Mouse (Mus musculus) embryonic facial prominence, embryonic 10.5 days (tissue): ENCODE measurements around the gene Cited2. TPM values are rescaled to one million over a fixed set of nuclear protein-coding genes. Genes with fewer than 3 reads are reported as not detected.

Source experiments
- DNase-seq: peaks from one replicate; pipeline ENCODE4 v3.0.0-alpha.2; 2017; ENCODE audit warnings: low spot score
- H3K27ac ChIP-seq: fragments of 300-500 bp; sonication (generic); replicated peaks from 2 replicates; pipeline ENCODE4 v1.5.1; 2016; ENCODE audit warnings: mild to moderate bottlenecking
- H3K27me3 ChIP-seq: fragments of 300-500 bp; sonication (generic); replicated peaks from 2 replicates; pipeline ENCODE4 v1.6.1; 2016; ENCODE audit warnings: low read depth, mild to moderate bottlenecking; ENCODE audit not compliant: poor library complexity, severe bottlenecking
- H3K36me3 ChIP-seq: fragments of 300-500 bp; sonication (generic); replicated peaks from 2 replicates; pipeline ENCODE4 v1.6.1; 2016; ENCODE audit warnings: mild to moderate bottlenecking, moderate library complexity
- H3K4me1 ChIP-seq: fragments of 300-500 bp; sonication (generic); 2 replicates; pipeline ENCODE4 v1.6.1; 2016
- H3K4me3 ChIP-seq: fragments of 300-500 bp; sonication (generic); 2 replicates; pipeline ENCODE4 v1.5.1; 2016; ENCODE audit warnings: mild to moderate bottlenecking, moderate library complexity
- H3K9me3 ChIP-seq: fragments of 300-500 bp; sonication (generic); 2 replicates; pipeline ENCODE4 v1.6.1; 2016; ENCODE audit warnings: mild to moderate bottlenecking
- WGBS: fragments of 180-500 bp; shearing (Covaris S2); methylation state at CpG from one replicate; pipeline ENCODE4 v1.1.7; 2016; 5-methylcytosine and 5-hydroxymethylcytosine counted together
- polyA plus RNA-seq: library from polyadenylated mRNA; unstranded; fragments of >200 nt; fragmentation: Nextera tagmentation; extraction: Ambion mirVana; gene quantifications from 2 replicates; pipeline ENCODE4 v1.2.1, GENCODE M21; 2016

Gene Cited2
- polyA plus RNA-seq, 1 experiment from 2014 or later: 43.6 TPM

DNA sequence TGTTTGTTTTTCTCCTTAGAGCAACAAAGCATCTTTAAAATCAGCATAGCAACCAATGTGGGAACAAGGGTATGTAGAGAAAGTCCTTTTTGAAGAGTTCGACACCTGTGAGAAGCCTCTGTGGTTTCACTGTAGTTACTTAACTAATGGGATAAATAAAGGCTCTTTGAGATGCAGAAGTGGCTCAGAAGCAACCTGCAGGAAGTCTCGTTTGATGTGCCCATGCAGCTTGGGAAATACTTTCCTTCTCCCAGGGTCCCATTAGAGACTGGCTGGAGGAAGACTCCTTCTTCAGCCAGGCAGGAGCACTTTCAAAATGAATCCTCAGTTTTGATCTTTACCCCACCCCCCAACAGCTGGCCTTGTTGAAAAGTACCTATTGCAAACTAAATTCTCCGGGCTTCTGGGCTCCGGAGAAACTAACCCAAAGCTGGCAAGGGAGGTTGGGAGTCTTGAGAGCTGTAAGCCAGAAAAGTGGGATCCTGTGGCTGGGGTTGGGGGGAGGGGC is 17.5 kb upstream of the Cited2 start:
- 18% methylated on average over 4 of the region's 4 CpGs for WGBS
- Histone ChIP-seq H3K4me3 (no peak overlapping the region), H3K27ac (no peak overlapping the region), H3K9me3 (no peaks in the 10 kb centered on the region), H3K36me3 (no peaks in the 10 kb centered on the region), H3K27me3 (no peaks in the 10 kb centered on the region), H3K4me1 (peaks cover 7% of the 10 kb centered on the region; the same call in 1 of the 2 replicates)
- DNase-seq: no peak

GRCm38 (mm10) chr10:17710753-17711152 is 12.3 kb upstream of the Cited2 start:
- WGBS: 85% methylated on average over 3 of the region's 3 CpGs

DNA sequence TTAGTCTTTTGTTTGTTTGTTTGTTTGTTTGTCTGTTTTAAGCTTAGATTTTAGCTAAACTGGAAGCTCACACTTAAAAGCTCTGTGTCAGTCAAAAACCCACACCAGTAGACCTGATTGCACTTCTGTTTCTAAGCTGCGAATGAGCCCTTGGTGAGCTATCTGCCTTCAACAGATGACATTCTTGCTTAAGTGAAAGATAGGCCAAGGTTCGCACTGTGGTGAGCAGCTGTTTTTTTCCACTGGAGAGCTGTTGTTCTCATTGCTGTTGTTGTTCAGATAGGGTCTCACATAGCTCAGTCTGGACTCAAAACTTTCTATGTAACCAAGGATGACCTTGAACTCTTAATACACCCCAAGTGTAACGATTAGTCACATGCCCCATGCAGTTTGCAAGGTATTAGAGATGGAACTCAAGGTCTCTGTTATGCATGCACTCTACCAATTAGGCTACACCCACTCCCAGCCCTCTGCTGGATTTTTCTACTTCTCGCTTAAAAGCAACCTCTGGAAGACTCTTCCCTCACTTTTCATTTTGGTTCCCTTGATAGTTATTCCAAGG is 3.9 kb upstream of the Cited2 start:
- H3K27me3 ChIP-seq: no peaks in the 10 kb centered on the region
- no peak for DNase-seq
- H3K4me1 ChIP-seq: 0 out of 2 replicates have a peak, but pooled peaks cover 6% of the 10 kb centered on the region
- 83% methylated on average over 4 of the region's 4 CpGs for WGBS
- H3K4me3 ChIP-seq: no peak overlapping the region
- no peak overlapping the region for H3K27ac ChIP-seq
- no peaks in the 10 kb centered on the region for H3K9me3 ChIP-seq
- H3K36me3 ChIP-seq: peaks cover 3% of the 10 kb centered on the region

More at GRCm38 (mm10) chr10:17710753-17711152, 12.3 kb upstream of the Cited2 start:
- no peak overlapping the region for H3K27ac ChIP-seq
- H3K27me3 ChIP-seq: no peaks in the 10 kb centered on the region
- peaks cover 2% of the 10 kb centered on the region; the same call in 1 of the 2 replicates for H3K4me1 ChIP-seq
- H3K9me3 ChIP-seq: no peaks in the 10 kb centered on the region
- H3K4me3 ChIP-seq: no peak overlapping the region
- H3K36me3 ChIP-seq: no peaks in the 10 kb centered on the region
- no peak for DNase-seq

- WGBS: 96% methylated on average over 5 of the region's 5 CpGs
- Histone ChIP-seq H3K36me3 (peaks cover 7% of the 10 kb centered on the region), H3K4me3 (no peak overlapping the region), H3K9me3 (no peaks in the 10 kb centered on the region), H3K27ac (no peak overlapping the region), H3K27me3 (no peaks in the 10 kb centered on the region), H3K4me1 (0 out of 2 replicates have a peak, but pooled peaks cover 6% of the 10 kb centered on the region)
- no peak for DNase-seq
Observed at GRCm38 (mm10) chr10:17719646-17720045, 3.4 kb upstream of the Cited2 start.

GRCm38 (mm10) chr10:17720891-17721601 is 2.0 kb upstream of the Cited2 start:
- H3K27ac ChIP-seq: peak overlapping the region; percentile 94
- peaks cover 7% of the 10 kb centered on the region for H3K36me3 ChIP-seq
- 81% methylated on average over 8 of the region's 8 CpGs for WGBS
- H3K4me1 ChIP-seq: peaks cover 16% of the 10 kb centered on the region
- DNase-seq: no peak
- no peaks in the 10 kb centered on the region for H3K27me3 ChIP-seq
- H3K4me3 ChIP-seq: peak overlapping the region; percentile 76
- H3K9me3 ChIP-seq: no peaks in the 10 kb centered on the region

- Histone ChIP-seq H3K27me3 (no peaks in the 10 kb centered on the region), H3K4me1 (peaks cover 22% of the 10 kb centered on the region), H3K36me3 (peaks cover 7% of the 10 kb centered on the region), H3K27ac (peak overlapping the region; percentile 94), H3K9me3 (no peaks in the 10 kb centered on the region), H3K4me3 (peak overlapping the region; percentile 76)
- peak; percentile 59 for DNase-seq
- under 1% methylated on average over 21 of the region's 21 CpGs for WGBS
Observed at GRCm38 (mm10) chr10:17721602-17722121, 1.4 kb upstream of the Cited2 start.

DNA sequence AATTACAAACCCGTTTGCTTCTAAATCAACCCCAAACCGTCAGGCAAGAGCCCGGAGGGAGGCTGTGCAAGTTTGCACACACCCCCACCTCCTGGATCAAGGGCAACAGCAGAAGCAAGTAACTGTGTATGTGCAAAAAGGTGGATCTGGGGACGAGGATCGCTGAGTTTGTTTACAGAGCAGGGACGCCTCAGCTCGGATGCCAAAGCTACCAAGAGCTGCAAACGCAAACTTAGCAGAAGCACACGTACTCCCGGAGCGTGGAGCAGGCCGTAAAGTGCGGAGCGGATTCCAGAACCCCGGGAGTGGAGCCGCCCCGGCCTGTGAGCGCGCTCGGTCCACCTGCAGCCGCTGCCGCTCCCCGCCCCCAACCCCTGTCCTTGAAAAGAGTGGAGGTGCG is 860 bp upstream of the Cited2 start:
- Histone ChIP-seq H3K27ac (peak overlapping the region; percentile 94), H3K4me3 (peak overlapping the region; percentile 76), H3K4me1 (peaks cover 27% of the 10 kb centered on the region), H3K36me3 (peaks cover 7% of the 10 kb centered on the region), H3K9me3 (no peaks in the 10 kb centered on the region), H3K27me3 (no peaks in the 10 kb centered on the region)
- DNase-seq: peak; percentile 94
- under 1% methylated on average over 24 of the region's 24 CpGs for WGBS

DNA sequence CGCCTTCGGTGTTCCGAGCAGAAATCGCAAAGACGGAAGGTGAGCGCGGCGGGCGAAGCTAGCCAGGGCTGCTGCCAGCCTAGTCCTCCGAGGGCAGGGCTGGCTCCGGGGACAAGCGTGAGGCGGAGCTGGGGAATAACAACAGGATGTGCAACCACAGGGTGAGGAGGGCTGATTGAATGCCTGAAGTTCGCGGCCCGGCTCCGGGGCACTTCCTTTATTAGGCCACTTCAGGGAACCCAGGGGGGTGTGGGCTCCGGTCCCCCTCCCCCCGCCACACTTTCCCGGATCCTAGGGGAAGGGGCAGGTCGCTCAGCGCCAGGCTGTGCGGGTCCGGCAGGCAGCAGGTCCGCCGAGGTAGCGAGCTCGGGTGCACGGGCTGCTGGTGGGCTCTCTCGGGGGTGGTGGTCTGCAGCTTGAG is 413 bp downstream of the Cited2 start:
- Histone ChIP-seq H3K27ac (peak overlapping the region; percentile 94), H3K4me3 (peak overlapping the region; percentile 76), H3K9me3 (no peaks in the 10 kb centered on the region), H3K36me3 (peaks cover 7% of the 10 kb centered on the region), H3K4me1 (peaks cover 37% of the 10 kb centered on the region), H3K27me3 (no peaks in the 10 kb centered on the region)
- 0% methylated on average over 30 of the region's 30 CpGs for WGBS
- DNase-seq: no peak

- peak overlapping the region; percentile 94 for H3K27ac ChIP-seq
- peak overlapping the region; percentile 76 for H3K4me3 ChIP-seq
- peaks cover 7% of the 10 kb centered on the region for H3K36me3 ChIP-seq
- peak; percentile 69 for DNase-seq
- H3K9me3 ChIP-seq: no peaks in the 10 kb centered on the region
- under 1% methylated on average over 65 of the region's 65 CpGs for whole genome bisulfite sequencing
- H3K27me3 ChIP-seq: no peaks in the 10 kb centered on the region
- H3K4me1 ChIP-seq: peaks cover 44% of the 10 kb centered on the region
Observed at GRCm38 (mm10) chr10:17723871-17724741, 1.1 kb downstream of the Cited2 start.

- DNase-seq: no peak
- H3K27ac ChIP-seq: no peak overlapping the region; the same call in 1 of the 2 replicates
- WGBS: 17% methylated on average over 8 of the region's 8 CpGs
Observed at GRCm38 (mm10) chr10:17725037-17725584, 2.1 kb downstream of the Cited2 start.

GRCm38 (mm10) chr10:17725644-17726372 is 2.8 kb downstream of the Cited2 start:
- Histone ChIP-seq H3K4me1 (peaks cover 51% of the 10 kb centered on the region), H3K27me3 (no peaks in the 10 kb centered on the region), H3K9me3 (no peaks in the 10 kb centered on the region), H3K4me3 (peak overlapping the region; percentile 76), H3K36me3 (peaks cover 7% of the 10 kb centered on the region), H3K27ac (peak overlapping the region; percentile 27; the same call in 1 of the 2 replicates)
- no peak for DNase-seq
- 34% methylated on average over 7 of the region's 7 CpGs for WGBS

More at GRCm38 (mm10) chr10:17725037-17725584, 2.1 kb downstream of the Cited2 start:
- no peaks in the 10 kb centered on the region for H3K27me3 ChIP-seq
- peak overlapping the region; percentile 76 for H3K4me3 ChIP-seq
- H3K4me1 ChIP-seq: peaks cover 51% of the 10 kb centered on the region
- H3K9me3 ChIP-seq: no peaks in the 10 kb centered on the region
- peaks cover 7% of the 10 kb centered on the region for H3K36me3 ChIP-seq
